Mouse (Mus musculus): ENCODE results near the gene Clrn2.

Clrn2 gene

GRCm38 (mm10) chr5:45449831-45450716 is 3.5 kb upstream of the Clrn2 start, which contains the start of gene Qdpr:
Gene Qdpr, minus strand, starts transcription at chr5:45450236.
- in situ Hi-C loops (cut with MboI, MseI) = loop anchor here (5.0 to 25.0 kb wide), 3 partner anchors 42 to 1288 kb away; partner anchors contain the start of genes Lap3 and Lcorl

GRCm38 (mm10) chr5:45454456-45454855 is 905 bp downstream of the Clrn2 start:
- in situ Hi-C loops (cut with MboI, MseI) = loop anchor here (5.0 to 25.0 kb wide), 2 partner anchors 38 to 408 kb away; partner anchors contain the start of genes Lap3 and Lcorl

GRCm38 (mm10) chr5:45472880-45473450 is 19.4 kb downstream of the Clrn2 start:
- in situ Hi-C loops (cut with MboI, MseI) = loop anchor here (5.0 to 25.0 kb wide), 2 partner anchors 189 to 389 kb away; partner anchors contain the start of gene Lcorl

GRCm38 (mm10) chr5:45473521-45473920 is 20.0 kb downstream of the Clrn2 start:
- in situ Hi-C loops (cut with MboI, MseI) = loop anchor here (5.0 to 25.0 kb wide), 2 partner anchors 189 to 389 kb away; partner anchors contain the start of gene Lcorl

GRCm38 (mm10) chr5:45474215-45474614 is 20.7 kb downstream of the Clrn2 start:
- in situ Hi-C loops (cut with MboI, MseI) = loop anchor here (5.0 to 25.0 kb wide), 2 partner anchors 188 to 388 kb away; partner anchors contain the start of gene Lcorl

- in situ Hi-C loops (cut with MboI, MseI) = loop anchor here (5.0 to 25.0 kb wide), 2 partner anchors 188 to 388 kb away; partner anchors contain the start of gene Lcorl
Measured at GRCm38 (mm10) chr5:45474758-45475157, 21.2 kb downstream of the Clrn2 start.

- in situ Hi-C loops (cut with MboI, MseI) = no loop called here
Measured at GRCm38 (mm10) chr5:45475771-45476170, 22.2 kb downstream of the Clrn2 start.

- in situ Hi-C loops (cut with MboI, MseI) = no loop called here
Measured at GRCm38 (mm10) chr5:45476288-45476687, 22.7 kb downstream of the Clrn2 start.

GRCm38 (mm10) chr5:45477601-45478000 is 24.1 kb downstream of the Clrn2 start:
- in situ Hi-C loops (cut with MboI, MseI) = no loop called here

GRCm38 (mm10) chr5:45480066-45480465 is 26.5 kb downstream of the Clrn2 start:
- in situ Hi-C loops (cut with MboI, MseI) = no loop called here

- in situ Hi-C loops (cut with MboI, MseI) = no loop called here
Measured at GRCm38 (mm10) chr5:45481125-45481524, 27.6 kb downstream of the Clrn2 start.

- in situ Hi-C loops (cut with MboI, MseI) = no loop called here
Measured at GRCm38 (mm10) chr5:45482607-45483006, 29.1 kb downstream of the Clrn2 start.

GRCm38 (mm10) chr5:45483654-45484053 is 30.1 kb downstream of the Clrn2 start:
- in situ Hi-C loops (cut with MboI, MseI) = no loop called here

- in situ Hi-C loops (cut with MboI, MseI) = loop anchor here (5.0 kb wide), 2 partner anchors 39 to 176 kb away; partner anchors contain the start of genes Clrn2, Ncapg and Qdpr
Measured at GRCm38 (mm10) chr5:45491776-45492175, 38.2 kb downstream of the Clrn2 start.

- in situ Hi-C loops (cut with MboI, MseI) = loop anchor here (5.0 kb wide), 2 partner anchors 41 to 174 kb away; partner anchors contain the start of genes Clrn2, Ncapg and Qdpr
Measured at GRCm38 (mm10) chr5:45493191-45494092, 39.9 kb downstream of the Clrn2 start, which contains the start of gene Lap3. Gene Lap3, plus strand, starts transcription at chr5:45493374.

GRCm38 (mm10) chr5:45494093-45494755 is 40.7 kb downstream of the Clrn2 start:
- in situ Hi-C loops (cut with MboI, MseI) = loop anchor here (5.0 kb wide), 2 partner anchors 42 to 173 kb away; partner anchors contain the start of genes Clrn2, Ncapg and Qdpr

GRCm38 (mm10) chr5:45495429-45495975 is 42.0 kb downstream of the Clrn2 start:
- in situ Hi-C loops (cut with MboI, MseI) = no loop called here

GRCm38 (mm10) chr5:45496042-45496441 is 42.5 kb downstream of the Clrn2 start:
- in situ Hi-C loops (cut with MboI, MseI) = no loop called here

GRCm38 (mm10) chr5:45496479-45496878 is 42.9 kb downstream of the Clrn2 start:
- in situ Hi-C loops (cut with MboI, MseI) = no loop called here

All from regulatory T cell (primary cell).